Mouse (Mus musculus) frontal cortex, adult (tissue): ENCODE measurements at regions not wholly inside any gene's neighbourhood (a gene's known extent, or its start where the extent isn't known, plus 50 kb on each side); places are given as distances from the start of the nearest gene placed in this dataset.

ENCODE experiments used
- ATAC-seq: cut with Nextera tagmentation; 2 replicates; pipeline ENCODE4 v1.9.2; 2017; ENCODE audit warnings: mild to moderate bottlenecking, moderate library complexity, mixed read lengths; ENCODE audit not compliant: low TSS enrichment

DNA sequence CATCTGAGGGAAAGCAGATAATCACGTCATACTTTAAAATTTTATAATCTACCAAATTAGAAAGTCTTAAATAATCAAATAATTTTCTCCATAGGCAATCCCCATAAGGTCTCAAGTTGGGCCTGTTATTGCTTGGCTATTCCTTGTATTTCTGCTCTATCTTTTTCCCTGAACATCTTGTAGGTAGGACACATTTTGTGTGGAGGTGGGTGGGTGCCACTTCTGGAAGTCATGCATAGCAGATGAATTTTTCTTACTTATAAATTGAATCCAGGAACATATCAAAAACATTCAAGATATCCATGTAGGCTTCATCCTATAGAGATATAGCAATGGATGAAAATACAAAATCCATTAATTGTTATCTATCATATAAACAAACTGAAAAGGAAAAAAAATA is 1418.7 kb downstream of the Cdh11 start:
- ATAC-seq = peak; percentile 91

DNA sequence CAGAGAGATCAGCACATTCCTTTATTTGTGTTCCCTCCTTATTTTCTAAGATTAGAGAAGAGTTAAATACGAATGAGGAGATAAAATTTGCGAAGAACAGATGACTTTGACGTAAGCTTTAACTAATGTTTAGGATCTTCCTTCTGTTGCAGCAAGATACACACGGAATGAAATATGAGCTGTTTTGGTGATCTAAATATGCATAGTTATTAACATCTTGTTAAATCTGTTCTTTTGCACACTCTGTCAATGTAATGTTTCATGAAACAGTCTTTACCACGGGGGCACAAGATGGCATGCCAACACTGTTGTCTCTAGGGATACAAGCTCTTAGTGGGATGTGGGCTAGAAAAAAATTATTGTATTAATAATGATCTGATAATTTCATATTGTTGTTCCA is 1434.6 kb downstream of the Cdh11 start:
- no peak for ATAC-seq

DNA sequence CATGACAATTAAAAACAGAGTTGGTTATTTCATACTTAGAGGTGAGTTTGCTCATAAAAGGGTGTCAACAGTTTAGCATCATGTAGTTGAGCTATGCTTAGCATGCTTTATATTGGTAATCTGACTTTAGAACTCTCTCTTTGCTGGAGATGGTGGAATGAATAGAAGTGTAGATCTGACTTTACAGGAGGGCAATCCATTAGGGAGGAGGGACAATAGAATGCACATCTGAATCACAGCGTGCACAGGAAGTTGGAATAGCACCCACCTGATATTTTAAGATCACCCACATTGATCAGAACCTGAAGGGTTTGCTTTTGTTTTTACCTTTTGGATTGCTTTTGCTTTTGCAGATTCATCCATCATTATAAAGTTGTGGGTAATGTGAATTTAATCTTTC is 1435.7 kb downstream of the Cdh11 start:
- ATAC-seq = no peak

DNA sequence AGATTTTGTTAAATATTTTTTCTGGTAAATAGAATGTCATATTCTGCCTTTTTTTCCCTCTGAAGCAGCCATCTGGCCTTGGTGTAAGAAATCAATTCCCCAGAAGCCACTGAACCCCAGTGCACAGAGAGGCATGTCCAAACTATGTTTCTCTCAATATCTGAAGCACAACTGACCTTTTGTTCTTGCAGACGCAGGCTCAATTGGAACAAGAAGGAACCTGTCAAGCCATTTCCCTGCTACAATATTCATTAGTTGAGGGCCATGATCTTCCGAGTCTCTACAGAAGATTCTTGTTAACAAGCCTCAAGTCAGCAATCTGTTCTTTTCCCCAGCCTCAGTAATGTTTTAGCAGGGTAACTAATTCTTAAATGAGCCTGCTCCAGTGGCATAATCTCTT is 1456.2 kb downstream of the Cdh11 start:
- no peak for ATAC-seq

DNA sequence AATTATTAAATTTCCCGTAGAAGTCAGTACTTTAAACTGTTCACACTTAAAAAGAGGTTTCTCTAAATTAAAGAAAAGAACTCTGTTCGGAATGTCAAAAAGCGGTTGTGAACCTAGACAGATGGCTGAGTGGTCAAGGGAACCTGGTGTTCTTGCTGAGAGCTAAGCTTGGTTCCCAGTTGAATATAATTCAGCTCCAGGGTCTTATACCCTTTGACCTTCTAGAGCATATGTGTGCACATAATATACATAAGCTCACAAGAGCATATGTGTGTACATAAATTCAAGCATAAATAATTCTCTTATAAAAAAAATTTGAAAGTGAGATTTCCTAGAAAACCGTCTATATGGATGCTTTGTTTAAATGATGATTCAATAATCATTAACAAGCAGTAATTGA is 1456.7 kb downstream of the Cdh11 start:
- no peak for ATAC-seq

DNA sequence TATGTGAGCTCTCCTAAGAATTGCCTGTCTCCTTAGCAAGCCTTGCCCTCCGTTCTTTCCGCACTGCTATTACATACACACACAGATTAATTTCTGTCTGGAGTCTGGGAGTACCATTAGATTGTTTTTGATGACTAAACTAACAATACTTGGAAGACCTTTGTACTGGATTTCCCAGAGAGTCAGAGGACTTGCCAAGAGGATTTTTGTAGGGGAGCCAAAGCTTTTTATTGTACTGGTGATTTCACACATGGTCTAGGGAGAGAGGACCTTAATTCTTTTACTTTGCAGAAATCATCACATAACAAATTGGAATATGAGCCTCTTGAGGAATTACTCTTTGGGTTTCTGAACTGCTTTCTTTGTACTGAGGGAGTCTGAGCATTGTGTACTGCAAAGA is 1486.9 kb downstream of the Cdh11 start:
- ATAC-seq = no peak

DNA sequence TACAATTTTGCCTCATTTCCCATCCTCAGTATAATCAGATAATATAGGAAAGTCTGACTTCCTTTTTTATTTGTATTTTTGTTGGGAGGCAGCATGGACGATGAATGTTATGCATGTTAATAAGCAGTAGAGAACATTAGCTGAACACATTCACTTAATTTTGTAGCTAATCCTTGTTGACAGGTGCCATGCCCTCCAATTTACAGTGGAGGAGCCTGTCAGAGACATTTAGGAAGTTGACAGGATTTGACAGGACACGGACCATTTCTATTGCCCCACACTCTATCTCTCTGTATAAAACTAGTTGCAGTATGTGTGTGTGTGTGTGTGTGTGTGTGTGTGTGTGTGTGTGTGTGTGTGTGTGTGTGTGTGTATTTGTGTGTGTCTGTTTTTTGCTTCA is 1495.4 kb downstream of the Cdh11 start:
- ATAC-seq = no peak

DNA sequence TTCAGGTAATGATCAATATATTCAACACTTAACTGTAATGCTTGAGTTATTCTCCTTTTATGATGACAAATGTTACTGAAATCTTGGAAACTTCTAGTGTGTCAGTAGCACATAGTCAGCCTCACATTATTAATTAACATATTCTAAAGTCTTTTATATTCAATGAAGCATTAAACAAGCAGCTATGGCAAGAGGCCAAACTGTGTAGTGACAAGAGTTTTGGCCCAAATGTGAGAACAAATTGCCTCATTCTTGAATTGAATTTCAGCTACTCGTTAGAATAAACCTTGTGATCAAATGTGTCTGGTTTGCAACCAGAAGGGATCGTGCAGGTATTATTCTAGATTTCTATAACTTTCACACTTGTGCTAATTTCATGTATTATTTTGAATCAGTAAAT is 1542.8 kb downstream of the Cdh11 start:
- ATAC-seq = no peak

DNA sequence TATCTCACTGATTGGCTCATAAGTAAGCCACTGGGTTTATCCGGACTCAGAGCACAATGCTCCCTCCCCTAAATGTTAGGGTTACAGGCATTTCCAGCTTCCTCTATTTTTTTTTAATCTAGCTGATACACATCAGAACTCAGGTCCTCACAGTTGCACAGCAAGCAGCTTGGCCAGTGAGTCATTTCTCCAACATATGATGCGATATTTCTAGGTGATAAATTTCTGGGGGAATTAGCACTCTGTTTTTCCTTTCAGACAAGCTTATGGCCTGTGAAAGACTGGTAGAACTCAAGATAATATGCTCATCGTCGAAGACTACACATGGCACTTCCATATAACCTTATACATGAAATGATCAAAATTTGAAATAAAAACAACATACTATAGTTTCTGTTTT is 1543.6 kb downstream of the Cdh11 start:
- ATAC-seq = peak; percentile 59

DNA sequence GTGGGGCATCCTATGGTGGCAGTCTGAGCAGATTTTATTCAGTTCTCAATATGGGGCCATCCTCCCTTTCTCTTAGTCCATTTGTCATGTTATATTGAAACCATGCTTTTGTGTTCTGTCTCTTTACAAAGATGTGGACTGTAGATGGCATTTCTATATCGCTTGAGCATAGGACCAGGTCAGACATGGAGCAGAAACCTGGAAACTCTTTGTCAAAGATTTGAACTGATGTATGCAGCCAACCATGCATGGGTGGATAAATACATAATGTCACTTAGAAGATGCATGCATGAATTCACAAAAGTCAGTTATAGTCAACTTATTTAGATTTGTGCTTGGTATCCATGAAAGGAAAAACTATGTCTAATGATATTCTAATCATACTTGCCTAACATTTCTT is 1587.5 kb downstream of the Cdh11 start:
- ATAC-seq = no peak

DNA sequence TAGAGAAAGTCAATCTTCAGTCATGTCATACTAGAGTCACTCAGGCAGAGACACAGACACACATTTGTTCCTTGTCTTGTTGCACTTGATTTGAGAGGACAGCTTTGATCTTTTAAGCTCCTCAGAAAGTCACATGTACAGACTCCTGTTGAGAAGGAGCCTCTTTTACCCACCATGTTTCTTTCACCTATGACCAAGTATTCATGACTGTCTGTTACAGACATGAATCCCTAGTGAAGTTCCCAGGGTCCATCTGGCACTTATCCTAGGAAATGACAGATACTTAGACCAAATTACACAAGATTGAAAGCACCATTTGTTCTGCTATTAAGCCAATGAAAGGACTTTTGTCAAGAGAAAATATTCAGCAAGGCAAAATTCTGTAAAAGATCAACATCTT is 1588.7 kb downstream of the Cdh11 start:
- no peak for ATAC-seq

DNA sequence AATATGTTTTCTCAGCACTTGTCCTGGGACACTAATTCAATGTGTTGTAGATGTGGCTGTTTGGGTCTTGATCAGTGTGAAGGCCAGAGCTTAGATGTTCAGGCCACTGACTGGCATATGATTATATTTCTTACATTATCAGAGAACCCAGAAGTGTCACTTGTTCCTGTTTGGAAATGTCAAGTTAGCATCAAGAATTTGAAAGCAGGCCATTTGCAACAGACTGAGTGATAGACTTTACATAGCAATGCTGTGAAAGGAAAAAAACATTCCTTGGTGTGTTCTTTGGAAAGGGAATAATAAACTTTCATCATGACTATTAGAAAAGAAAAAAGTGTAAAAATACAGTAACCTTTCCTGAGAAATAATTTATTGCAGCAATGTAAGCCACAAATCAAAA is 1596.9 kb downstream of the Cdh11 start:
- no peak for ATAC-seq

DNA sequence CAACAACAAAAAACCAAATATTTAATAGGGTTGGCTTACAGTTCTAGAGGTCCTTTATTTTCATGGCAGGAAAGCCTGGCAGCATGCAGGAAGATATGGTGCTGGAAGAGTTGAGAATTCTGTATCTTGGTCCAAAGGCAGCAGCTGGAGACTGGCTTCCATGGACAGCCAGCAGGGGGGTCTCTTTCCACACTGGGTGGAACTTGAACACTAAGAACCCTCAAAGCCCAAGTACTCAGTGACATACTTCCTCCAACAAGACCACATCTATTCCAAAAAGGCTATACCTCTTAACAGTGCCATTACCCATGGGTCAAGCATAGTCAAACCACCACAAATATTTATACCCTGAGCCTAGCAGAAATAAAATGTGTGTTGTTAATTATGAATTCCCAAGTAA is 1630.5 kb downstream of the Cdh11 start:
- no peak for ATAC-seq
